Mouse (Mus musculus): Measurements from ENCODE around the gene Dock4.

Gene Dock4

DNA sequence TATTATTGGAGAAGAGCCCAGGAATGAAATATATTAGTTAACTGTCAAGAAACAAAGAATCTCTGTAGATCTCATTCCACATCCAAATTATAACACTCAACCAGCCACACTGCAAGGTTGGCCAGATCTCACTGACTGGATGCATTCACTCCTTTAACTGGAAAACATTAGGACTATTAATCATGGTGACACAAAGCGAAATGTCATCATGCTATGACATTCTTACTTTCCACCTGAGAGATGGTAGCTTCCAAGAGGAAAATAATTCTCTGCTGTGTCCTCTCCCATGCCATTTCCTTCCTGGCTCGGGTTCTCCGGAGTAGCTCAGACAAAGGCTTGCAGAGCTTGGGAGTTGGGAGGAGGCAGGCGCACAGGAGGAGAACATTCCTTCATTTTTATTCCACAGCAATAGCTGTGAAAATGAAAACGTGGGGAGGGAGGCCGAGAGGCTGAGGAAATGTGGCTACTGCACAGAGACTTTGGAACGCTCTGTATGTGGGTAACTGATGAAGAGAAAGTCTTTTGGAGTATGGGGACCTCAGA lies 17.0 kb downstream of the Dock4 start:
- DNase-seq, result no peak

DNA sequence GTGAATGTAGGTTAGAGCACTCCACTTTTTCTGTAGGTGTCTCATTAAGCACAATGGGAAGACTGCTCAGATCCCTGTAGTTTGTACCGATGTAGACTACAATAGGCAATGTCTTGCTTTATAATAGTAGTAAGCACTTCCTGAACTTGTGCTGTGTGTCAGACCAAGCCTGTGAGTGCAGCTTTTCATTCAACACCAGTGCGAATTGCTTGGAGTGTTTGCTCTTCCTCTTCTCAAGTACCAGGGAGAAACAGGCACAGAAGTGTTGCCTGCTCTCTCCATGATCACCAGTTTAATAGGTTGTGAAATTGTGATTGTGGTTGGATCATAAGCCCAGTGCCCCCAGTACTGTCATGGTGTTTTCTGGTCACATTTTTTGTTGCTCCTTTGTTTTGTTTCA lies 18.1 kb downstream of the Dock4 start:
- DNase-seq, result no peak

DNA sequence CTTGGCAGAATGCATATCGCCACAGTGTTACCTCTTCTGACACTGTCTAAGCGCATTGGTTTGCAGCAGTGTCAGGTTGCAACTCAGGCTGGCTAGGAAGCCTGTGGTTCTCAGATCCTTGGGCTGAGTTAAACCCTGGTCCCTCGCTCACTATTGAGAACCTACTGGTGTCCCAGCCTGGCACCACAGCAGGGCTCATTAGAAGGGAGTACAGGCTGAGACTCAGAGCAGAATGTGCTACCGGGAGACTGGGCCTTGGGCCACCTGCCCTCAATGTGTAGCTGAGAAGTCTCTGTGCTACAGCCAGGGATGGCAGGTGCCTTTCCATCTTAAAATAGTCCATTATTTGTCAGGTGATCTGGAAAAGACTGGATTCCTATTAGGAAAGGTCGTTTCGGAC lies 18.5 kb downstream of the Dock4 start:
- no peak for DNase-seq

DNA sequence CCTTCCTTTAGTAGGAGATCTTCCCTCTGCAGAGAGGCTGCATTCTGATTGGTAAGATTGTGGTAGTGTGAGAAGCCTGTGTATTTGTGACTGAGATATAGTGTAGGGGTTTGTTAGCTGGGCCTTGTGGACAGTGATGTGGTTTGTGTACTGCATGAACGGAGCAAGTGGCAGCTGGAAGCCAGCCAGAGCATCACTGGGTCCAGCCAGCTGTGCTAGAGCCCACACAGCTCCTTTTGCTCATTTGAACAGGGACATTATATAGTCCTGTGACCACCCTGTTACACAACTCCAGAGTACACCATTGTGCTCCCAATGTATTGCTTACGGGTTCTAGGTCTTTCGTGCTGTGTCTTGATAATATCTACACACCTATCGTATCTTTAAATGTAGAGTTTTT lies 22.5 kb downstream of the Dock4 start:
- no peak for DNase-seq

DNA sequence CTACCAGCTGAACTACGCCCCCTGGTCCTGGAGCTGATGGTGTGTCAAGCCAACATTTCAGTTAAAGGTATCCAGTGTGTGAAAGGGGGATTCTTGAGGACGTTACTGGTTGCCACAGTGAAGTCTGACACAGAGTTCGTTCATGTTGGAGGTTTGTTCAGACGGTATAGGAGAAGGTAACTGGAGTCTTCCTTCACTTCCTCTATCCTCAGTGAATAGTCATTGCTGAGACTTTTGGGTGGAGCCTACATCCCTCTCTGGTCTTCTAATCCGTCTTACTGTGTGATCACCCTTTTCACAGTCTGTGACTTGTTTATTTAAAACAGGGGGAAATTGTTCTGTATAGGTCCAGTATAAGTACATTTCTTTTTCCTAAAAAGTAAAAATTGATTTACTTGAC lies 23.3 kb downstream of the Dock4 start:
- DNase-seq, result no peak

DNA sequence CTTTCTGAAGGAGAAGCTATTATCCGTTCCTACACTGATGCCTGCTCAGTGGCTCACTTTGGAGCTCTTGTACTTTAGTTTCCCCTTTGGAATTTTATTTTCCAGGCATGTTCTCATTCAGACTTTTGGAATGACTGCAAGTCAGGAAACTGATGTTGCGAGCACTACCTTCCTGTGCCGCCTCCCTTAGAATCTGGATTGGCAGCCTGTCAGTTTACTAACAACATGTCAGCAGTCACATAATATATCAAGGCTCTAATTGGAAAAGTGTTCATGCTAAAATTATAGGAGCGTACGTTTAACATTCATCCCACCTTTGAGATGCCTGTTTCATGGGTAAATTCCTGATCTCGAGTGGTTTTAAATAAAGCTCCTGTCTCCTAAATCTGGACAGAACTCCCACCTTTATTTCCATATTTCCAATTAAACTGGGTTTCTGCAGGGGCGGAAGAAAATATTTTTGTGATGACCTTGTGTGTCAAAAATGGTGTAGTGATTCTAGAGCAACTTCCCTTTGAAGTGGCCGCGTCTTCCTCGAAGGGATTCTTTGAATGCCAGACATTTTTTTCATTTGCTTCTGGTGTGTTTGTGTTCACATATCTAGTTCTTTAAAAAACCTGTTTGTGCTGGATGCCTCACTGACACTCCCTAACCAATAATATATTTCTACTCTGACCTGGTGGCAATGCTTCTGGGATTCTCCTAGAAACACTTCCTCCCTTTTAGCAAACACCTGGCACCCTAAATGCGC lies 26.1 kb downstream of the Dock4 start:
- DNase-seq, result no peak

DNA sequence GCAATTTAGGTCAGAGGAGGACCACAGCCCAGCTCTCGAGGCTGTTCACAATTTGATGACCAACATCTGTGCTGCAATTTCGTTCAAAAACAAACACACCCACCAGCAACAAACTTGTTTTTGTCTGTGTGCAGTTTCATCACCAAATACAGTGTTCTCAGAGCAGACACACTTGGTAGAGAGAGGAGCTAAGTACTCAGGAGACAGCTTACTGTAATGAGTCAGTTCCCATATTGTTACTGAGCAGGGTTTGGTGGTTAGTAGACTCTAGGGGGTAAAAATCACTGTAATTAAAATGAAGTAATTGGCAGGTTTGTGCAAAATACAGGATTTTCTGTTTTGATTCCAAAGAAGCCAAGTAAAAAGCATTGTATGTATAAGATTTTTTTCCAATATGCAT lies 28.0 kb downstream of the Dock4 start:
- no peak for DNase-seq

DNA sequence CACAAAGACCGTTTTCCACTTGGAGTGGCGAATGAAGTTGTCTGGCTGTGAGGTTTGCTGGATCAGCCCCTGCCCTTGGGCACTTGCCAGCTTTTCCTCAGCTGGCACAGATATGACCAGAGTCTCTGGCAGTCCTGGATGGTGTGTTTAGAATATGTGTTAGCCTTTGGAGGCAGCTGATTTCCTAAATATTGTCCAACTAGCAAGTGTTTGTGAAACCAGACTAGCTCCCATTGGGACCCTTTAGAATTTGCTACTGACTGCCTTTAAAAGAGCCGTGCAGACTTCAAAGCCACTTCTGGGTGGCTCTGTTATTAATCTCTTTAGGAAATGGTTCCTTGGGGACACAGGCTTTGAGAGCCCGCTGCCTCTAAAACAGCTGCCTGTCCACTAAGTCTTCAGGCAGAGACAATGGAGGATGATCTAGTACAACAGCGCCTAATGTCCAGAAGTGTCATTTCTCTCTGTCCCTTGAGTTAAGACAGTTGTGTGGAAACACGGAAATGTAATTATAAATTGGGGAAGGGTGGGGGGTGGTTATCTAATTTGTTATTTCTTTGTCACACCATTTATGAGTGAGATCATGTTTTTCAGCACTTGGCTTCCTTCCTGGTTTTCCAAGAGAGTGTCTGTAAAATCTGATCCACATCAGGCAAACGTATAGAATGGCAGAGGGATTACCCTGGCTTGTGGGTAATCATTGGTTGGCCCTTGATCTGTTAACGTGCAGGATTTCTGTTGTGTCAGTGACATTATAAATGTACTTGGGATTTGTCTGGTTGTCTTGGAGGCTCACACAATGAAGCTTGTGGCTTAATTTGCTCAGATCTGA lies 32.1 kb downstream of the Dock4 start:
- no peak for DNase-seq

DNA sequence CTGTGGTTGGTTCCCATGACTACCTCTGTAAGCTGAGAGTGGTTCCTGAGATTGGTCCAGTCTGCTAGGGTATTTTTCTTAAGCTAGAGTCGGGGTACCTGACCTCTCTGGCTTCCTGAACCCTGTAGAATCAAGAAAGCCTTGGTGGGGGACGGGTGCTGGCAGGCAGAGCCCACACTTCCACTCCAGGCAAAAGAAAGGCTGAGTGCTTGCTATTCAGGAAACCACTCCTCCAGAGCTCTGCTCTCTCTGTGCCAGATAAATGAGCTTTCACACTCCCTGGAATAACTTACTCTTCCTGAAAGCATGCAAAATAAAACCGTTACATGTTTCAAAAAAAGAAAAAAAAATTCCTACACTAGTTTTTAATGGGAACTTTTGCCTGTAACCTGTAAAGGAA lies 38.5 kb downstream of the Dock4 start:
- no peak for DNase-seq

DNA sequence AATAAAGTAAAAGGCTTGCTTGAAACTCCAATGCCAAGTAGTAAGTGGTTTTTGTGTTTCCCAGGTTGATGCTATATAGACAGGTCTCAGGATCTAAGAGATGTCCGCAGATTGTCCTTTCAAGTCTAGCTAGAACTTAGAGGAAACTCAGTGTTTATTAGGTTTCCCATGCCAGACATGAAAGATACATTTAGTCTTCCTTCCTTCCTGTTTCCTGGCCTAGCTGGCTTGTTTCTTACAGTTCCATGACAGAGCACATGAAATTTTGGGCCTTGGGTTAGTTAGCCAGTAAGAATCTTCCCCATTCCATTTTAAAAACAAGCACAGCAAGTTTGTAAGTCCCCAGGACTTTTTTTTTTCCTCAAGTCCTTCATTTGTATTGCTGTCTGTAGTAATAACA lies 39.5 kb downstream of the Dock4 start:
- DNase-seq, result no peak

DNA sequence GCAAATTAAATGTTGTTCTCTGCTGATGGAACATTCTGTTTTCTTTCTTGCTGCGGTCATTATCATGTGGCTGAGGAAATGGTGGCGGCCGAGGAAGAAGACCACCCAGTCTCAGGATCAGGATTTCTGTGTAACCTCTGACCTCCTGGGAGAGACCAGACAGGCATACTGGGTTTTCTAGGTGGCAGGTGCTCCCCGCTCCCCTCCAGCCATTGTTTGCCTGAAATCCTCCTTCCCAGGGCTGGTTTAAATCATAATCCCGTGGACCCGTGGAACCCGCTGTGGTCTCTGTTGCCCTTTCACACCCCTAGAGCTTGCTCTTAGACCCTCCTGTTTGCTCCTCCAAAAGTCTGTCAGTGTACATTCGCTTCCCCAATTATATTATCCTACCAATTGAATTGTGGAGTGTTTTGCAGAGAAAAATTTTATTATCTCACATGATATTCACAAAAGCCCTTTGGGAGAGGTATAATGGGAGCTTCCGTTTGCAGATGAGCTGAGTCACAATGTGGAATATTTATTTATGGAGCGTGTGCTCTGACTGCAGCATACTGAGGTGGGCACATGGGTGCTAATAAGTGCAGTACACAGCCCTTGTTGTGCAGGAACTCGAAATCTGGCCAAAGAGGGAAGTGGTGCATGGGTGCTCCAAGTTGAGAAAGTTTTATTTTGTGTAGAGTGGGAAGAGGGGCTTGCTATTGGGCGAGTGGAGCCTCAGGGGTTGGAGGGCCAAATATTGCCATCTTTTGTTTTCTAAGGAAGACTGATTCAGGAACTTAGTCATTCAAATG lies 40.5 kb downstream of the Dock4 start:
- DNase-seq, result no peak

DNA sequence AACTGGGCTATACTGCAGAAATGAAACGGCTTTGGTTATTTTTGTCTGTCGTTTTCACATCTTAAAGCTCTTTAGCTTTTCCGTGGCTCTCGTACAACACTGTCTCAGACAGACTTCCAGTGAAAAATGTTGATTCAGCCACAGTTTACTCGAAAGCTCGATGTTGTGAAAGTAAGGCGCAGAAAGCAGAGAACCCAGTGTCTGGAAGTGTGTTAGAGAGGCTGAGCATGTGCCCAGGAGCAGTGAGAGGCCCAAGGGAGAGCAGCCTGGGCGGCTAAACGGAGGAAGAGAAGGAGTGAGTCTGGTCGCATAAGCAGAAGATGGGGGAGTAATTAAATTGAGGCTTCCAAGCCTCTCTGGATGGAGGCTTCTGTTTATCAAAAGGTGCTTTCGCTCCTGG lies 50.6 kb downstream of the Dock4 start:
- no peak for DNase-seq

DNA sequence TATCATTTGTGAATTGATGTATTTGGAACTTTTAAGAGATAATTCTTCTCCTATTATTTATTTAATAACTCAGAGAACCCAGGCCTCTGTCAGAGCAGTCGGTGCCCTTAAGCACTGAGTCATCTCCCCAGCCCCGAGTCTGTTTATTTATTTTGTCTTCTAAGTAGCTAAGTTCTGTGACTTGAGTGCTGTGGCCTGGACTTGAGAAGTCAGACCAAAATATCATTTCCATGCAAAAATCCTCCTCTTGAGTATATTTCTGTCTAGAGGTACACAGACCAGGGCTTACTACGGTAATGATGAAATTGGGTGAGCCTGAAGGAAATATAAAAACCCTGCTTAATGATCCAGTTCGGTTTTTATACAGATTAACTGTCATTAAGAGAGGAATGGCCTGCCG lies 52.1 kb downstream of the Dock4 start:
- DNase-seq, result no peak

DNA sequence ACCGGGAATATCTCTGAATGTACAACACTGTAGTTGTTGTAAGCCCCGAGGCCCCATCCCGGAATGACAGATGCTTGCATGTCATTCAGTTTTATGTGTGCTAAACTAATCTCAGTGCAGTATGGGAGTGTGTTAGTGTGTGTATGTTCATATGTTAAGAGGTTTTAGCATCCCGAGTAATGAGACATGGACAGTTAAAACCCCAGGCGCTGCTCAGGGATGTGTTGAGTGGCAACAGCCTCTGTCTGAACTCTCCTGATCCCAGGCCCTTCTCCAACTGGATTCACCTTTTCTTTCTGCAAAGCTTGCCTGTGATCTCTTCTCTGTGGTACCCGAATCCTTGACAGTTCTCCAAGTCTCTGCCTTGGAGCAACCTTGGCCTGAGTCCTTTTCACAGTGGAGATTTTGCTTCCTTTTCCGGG lies 52.5 kb downstream of the Dock4 start:
- no peak for DNase-seq

DNA sequence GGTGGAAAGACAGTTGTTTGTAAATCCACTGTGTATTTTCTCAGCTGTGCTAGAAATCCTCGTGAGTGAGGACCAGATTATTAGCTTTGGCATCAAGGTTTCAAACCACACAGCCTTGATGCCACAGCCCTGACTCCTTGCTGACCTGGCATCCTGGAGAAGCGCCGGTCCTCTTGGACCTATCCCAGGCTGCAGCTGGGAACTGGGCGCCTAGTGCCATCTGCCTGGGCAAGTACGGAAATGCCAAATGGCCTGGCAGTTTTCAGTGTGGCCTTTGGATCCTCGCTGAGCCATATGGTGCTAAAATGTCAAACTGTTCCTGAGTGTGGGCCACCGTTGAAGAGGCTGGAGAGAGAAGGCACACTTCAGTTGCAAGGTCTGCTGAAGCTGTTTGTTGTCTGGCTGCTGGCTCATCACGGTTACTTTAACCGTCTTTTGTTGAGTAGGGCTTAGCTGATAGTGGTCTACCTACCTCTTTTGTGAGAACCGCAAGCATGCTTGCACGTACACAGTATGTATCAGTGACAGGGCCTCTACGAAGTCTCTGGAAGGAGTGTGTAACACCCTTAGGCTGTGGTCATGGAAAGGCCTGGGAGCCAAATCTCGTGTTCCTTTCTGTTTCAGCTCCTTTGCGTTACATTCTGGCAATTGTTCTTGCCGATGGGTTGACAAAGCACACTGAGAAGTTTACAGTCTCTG lies 53.3 kb downstream of the Dock4 start:
- no peak for DNase-seq

DNA sequence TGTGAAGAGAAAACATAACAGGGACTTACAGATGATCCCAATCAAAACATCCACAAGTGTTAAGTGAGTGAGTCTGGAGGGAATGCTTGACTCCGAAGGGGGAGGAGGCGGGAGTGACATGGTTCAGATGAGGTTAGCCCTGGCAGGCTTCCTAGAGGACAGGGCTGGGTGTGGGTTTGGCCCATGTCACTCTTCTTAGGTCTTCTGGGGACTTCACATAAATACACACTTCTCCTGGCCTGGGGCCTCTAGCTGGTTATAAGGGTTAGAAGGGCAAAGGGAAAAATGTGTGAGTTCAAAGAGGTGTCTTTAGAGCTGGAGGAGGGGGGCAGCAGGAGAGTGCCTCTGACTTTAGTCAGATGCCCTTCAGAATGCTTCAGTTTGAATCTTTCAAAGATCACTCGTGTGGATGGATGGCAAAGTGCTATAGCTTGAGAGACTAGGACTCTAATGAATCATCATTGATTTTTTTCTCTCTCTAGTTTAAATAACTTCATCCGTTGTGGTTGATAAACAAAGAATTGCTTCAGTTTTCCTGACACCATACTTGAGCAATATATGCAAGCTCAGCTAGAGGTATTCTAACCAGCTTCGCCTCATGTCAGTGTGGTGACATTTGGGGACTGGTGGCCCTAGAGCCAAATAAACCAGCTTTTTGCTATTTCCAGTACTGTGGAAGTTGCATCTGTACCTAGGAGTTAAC lies 54.0 kb downstream of the Dock4 start:
- DNase-seq, result no peak

DNA sequence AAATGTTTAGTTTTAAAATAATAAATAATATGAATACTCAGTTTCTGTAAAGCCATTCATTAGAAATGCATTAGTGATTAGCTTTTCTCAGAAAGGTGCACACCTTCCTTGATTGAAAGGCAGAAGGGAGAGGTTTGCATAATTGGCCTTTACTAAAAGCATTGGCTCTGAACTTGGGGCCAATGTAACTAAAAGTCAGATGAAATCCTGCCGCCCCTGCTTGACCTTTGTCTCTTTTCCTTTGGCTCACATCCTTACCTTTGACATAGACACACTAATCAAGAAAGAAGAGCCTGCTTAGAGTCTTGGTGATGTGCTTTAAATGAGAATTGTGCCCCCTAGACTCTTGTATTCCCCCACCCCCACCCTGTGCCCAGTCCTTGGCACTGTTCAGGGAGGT lies 55.4 kb downstream of the Dock4 start:
- DNase-seq, result no peak

DNA sequence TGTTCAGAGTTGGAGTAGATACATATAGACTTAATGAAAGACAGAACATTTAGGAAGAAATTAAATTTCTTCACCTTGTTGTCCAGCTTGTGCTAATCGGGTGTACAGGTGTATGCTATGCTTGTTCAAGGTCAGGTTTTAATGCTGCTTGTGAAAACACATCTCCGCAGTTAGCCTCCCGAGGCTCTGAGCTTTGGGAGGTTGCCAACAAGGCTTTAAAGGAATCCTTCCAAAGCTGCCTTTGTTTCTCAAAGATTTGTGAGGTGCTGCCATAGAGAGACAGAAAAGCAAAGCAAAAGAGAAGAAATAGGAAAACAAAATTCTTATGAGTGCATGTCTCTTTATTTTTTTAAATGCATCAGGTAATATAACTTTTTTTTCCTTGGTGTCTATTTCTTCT lies 57.8 kb downstream of the Dock4 start:
- no peak for DNase-seq

DNA sequence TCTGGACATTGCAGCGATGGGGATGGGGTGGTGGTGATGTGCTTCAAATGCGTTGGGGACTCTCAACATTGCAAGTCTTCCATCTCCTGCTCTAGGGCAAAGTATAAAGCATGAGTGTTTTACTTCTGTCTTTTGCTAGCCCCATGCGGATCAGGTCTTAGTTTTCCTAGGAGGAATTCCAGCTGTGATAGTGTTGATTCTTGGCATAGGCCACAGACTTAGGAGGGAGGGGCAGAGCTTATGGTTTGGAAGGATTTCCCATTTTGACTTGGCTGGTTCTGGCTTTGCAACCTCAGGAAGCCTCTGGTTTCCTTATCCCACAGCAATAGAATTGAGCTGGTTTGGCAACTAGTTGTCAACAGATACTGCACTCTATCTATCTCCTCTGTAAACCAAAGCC lies 58.9 kb downstream of the Dock4 start:
- no peak for DNase-seq

DNA sequence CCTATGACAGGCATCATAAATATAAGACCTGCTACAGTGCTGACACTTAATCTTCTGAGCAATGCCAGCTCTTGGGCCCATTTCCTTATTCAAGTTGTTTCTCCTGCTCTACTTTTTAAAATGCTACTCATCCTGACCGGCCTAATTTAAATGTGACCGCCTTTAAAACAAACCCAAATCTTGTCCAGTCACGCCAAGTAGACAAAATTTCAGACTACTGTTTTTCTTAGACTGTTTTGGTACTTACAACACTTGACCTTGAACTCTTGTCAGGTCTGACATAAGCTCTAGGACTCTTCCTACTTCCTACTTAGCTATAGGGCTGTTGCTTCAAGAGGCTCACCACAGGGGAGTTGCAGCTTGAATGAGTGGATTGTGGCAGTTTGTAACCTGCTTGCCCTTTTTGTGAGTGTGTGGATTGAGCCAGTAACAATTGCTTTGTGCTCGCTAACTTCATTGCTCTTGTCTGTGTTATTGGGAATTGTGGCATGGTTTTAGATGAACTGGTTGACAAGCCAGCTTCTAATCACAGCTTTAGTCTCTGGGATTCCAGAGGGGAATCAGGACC lies 62.2 kb downstream of the Dock4 start:
- DNase-seq, result no peak

DNA sequence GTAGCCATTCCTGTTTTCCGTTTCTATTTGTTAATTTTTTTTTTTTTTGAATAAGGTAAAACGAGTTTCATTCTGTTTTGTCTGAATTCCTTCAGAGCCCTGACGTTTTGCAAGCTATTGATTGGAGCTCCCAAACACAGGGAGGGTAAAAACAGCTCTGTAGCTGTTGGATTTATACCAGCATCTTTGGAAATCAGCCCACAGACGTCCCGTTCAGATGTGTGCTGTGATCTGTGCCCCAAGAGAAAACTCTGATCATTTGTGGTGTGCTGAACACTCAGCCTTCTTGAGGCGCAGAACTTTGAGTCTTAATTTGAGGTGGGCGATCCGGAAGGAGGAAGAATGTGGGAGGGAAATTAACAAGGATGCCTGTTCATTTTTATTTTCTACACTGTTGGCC lies 62.7 kb downstream of the Dock4 start:
- DNase-seq, result no peak
